Comparison of ENCODE assay signal across 8 mouse cellular contexts in the genomic region with DNA sequence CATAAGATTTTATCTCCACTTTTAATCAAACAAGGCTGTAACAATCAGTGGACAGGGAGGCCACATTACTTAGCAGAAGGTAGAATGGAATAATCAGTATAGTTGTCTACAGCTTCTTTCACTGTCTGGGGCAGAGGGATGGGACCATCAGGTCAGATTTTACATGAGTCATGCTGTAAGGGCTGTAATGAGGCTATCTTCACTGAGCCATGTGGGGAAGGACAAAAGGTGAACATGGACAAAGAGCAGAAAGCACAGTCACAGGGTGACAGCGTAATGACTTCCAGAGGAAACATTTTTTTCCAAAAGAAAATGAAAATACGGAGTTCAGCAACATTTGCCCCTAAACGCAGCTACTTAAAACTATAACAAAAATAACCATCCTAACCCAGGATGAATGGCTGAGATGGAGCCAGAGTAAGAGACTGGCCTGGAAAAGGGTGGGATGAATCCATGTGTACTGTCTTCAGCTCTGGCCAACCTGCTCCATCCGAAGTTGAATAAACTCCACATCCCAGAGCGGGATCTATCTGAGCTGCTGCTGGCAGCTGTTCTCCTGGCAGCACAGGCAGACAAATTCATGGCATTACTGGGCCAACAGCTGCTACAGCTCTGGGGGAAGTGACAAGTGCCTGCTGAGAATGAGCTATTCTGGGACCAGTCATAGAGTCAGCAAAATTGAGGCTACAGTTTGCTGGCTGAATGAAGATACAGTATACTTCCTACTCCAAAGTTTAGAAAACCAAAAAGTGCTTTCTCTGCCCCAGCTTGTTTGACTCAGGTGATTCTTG.
DNase-seq lines count a peak whose midpoint lies in the region; ATAC-seq lines count a peak whose summit lies in the region.

No protein-coding gene starts in this region.

- H3K36me3 ChIP-seq in midbrain, embryonic 14.5 days (ENCODE audit: control insufficient read depth, insufficient read depth, low read length): no peaks in the 10 kb centered on the region

- DNase-seq in adrenal gland, postnatal 10 days: peak; percentile 31
- no peak for DNase-seq in adrenal gland, adult 8-10 months
- peak; percentile 16 for DNase-seq in 3T3-L1 (ENCODE audit: low read depth, low spot score)
- peak; percentile 51 to 60 for DNase-seq in frontal cortex, postnatal 10 days (ENCODE audit: low spot score in 2 of 2)
- peak; percentile 62 to 72 for DNase-seq in heart, postnatal 36 days
- peak; percentile 82 for DNase-seq in layer of hippocampus, adult 9-11 months
- peak; percentile 27 for DNase-seq in midbrain, embryonic 14.5 days
- peak; percentile 53 for DNase-seq in thymus, postnatal 14 days

- 0 out of 2 replicates have a peak overlapping the region, but pooled peaks have one; percentile 13 for H3K27ac ChIP-seq in midbrain, embryonic 14.5 days (replicated peaks; ENCODE audit: low read depth, low read length)

- H3K4me3 ChIP-seq in midbrain, embryonic 14.5 days (replicated peaks; ENCODE audit: low read depth, low read length): no peak overlapping the region

- H3K4me2 ChIP-seq in midbrain, embryonic 14.5 days (ENCODE audit: low read length): no peak overlapping the region

- no peak for ATAC-seq in midbrain, embryonic 14.5 days (ENCODE audit: low FRiP score, low TSS enrichment)

- no peaks in the 10 kb centered on the region for H3K27me3 ChIP-seq in midbrain, embryonic 14.5 days (ENCODE audit: control insufficient read depth, insufficient read depth, low read length)

- H3K9ac ChIP-seq in midbrain, embryonic 14.5 days (replicated peaks; ENCODE audit: low read length): no peak overlapping the region

- H3K9me3 ChIP-seq in midbrain, embryonic 14.5 days (ENCODE audit: control insufficient read depth, low read length): no peaks in the 10 kb centered on the region

- H3K4me1 ChIP-seq in midbrain, embryonic 14.5 days (ENCODE audit: control insufficient read depth, insufficient read depth, low read length): peaks cover 26% of the 10 kb centered on the region

- intact Hi-C loops in heart, postnatal 36 days (cut with DNase I): loop anchor here (5.0 kb wide), 1 partner anchor 96 kb away; the partner anchor contains the start of genes Fam72a and Srgap2

- WGBS in midbrain, embryonic 14.5 days: 78% methylated on average over 5 of the region's 5 CpGs
